Mouse (Mus musculus): Measurements from ENCODE around the gene Olfr1230. TPM values are rescaled to one million over a fixed set of nuclear protein-coding genes. Genes with fewer than 3 reads are reported as not detected.

The Olfr1230 gene
- not detected in 2 replicates for polyA plus RNA-seq (2012; rRNA removed; ENCODE audit: low replicate concordance)

GRCm38 (mm10) chr2:89297168-89297567, at the start of gene Olfr1230:
TSS of gene Olfr1230 (minus strand) at chr2:89297268.

GRCm38 (mm10) chr2:89342298-89342697, 45.2 kb upstream of the Olfr1230 start, which contains the start of gene Olfr1233:
TSS of gene Olfr1233 (minus strand) at chr2:89342398.

GRCm38 (mm10) chr2:89329575-89329974, 32.5 kb upstream of the Olfr1230 start, which contains the start of gene Olfr1232:
TSS of gene Olfr1232 (minus strand) at chr2:89329675.

GRCm38 (mm10) chr2:89306974-89307373, 9.9 kb upstream of the Olfr1230 start, which contains the start of gene Olfr1231:
TSS of gene Olfr1231 (minus strand) at chr2:89307074.

GRCm38 (mm10) chr2:89287914-89288313, 9.2 kb downstream of the Olfr1230 start, which contains the start of gene Olfr1229:
TSS of gene Olfr1229 (minus strand) at chr2:89288014.

GRCm38 (mm10) chr2:89253962-89254361, 43.1 kb downstream of the Olfr1230 start, which contains the start of gene Olfr1228:
TSS of gene Olfr1228 (minus strand) at chr2:89254062.

Other genes with a start within 250 kb of the Olfr1230 start
- not detected in 2 replicates for gene Olfr1218, start 236.1 kb downstream of the Olfr1230 start, polyA plus RNA-seq (2012; rRNA removed; ENCODE audit: low replicate concordance)
- not detected in 2 replicates for gene Olfr1219, start 213.8 kb downstream of the Olfr1230 start, polyA plus RNA-seq (2012; rRNA removed; ENCODE audit: low replicate concordance)
- not detected in 2 replicates for gene Olfr1220, start 190.4 kb downstream of the Olfr1230 start, polyA plus RNA-seq (2012; rRNA removed; ENCODE audit: low replicate concordance)
- gene Olfr1221, start 180.0 kb downstream of the Olfr1230 start, polyA plus RNA-seq (2012; rRNA removed; ENCODE audit: low replicate concordance): not detected in 2 replicates
- not detected in 2 replicates for gene Olfr1222, start 164.2 kb downstream of the Olfr1230 start, polyA plus RNA-seq (2012; rRNA removed; ENCODE audit: low replicate concordance)
- gene Olfr1223, start 145.7 kb downstream of the Olfr1230 start, polyA plus RNA-seq (2012; rRNA removed; ENCODE audit: low replicate concordance): not detected in 2 replicates
- gene Olfr1224-ps1, start 133.2 kb downstream of the Olfr1230 start, polyA plus RNA-seq (2012; rRNA removed; ENCODE audit: low replicate concordance): not detected in 2 replicates
- gene Olfr1225, start 122.6 kb downstream of the Olfr1230 start, polyA plus RNA-seq (2012; rRNA removed; ENCODE audit: low replicate concordance): not detected in 2 replicates
- not detected in 2 replicates for gene Olfr1226, start 97.2 kb downstream of the Olfr1230 start, polyA plus RNA-seq (2012; rRNA removed; ENCODE audit: low replicate concordance)
- not detected in 2 replicates for gene Olfr1228, start 43.2 kb downstream of the Olfr1230 start, polyA plus RNA-seq (2012; rRNA removed; ENCODE audit: low replicate concordance)
- gene Olfr1229, start 9.3 kb downstream of the Olfr1230 start, polyA plus RNA-seq (2012; rRNA removed; ENCODE audit: low replicate concordance): not detected in 2 replicates
- not detected in 2 replicates for gene Olfr1231, start 9.8 kb upstream of the Olfr1230 start, polyA plus RNA-seq (2012; rRNA removed; ENCODE audit: low replicate concordance)
- not detected in 2 replicates for gene Olfr1232, start 32.4 kb upstream of the Olfr1230 start, polyA plus RNA-seq (2012; rRNA removed; ENCODE audit: low replicate concordance)
- not detected in 2 replicates for gene Olfr1233, start 45.1 kb upstream of the Olfr1230 start, polyA plus RNA-seq (2012; rRNA removed; ENCODE audit: low replicate concordance)
- gene Olfr1234, start 67.6 kb upstream of the Olfr1230 start, polyA plus RNA-seq (2012; rRNA removed; ENCODE audit: low replicate concordance): not detected in 2 replicates
- not detected in 2 replicates for gene Olfr1238, start 112.4 kb upstream of the Olfr1230 start, polyA plus RNA-seq (2012; rRNA removed; ENCODE audit: low replicate concordance)
- not detected in 2 replicates for gene Olfr1239, start 123.1 kb upstream of the Olfr1230 start, polyA plus RNA-seq (2012; rRNA removed; ENCODE audit: low replicate concordance)
- gene Olfr1240, start 145.7 kb upstream of the Olfr1230 start, polyA plus RNA-seq (2012; rRNA removed; ENCODE audit: low replicate concordance): not detected in 2 replicates
- not detected in 2 replicates for gene Olfr1241, start 189.9 kb upstream of the Olfr1230 start, polyA plus RNA-seq (2012; rRNA removed; ENCODE audit: low replicate concordance)
- gene Olfr1242, start 201.1 kb upstream of the Olfr1230 start, polyA plus RNA-seq (2012; rRNA removed; ENCODE audit: low replicate concordance): not detected in 2 replicates
- gene Olfr1243, start 234.2 kb upstream of the Olfr1230 start, polyA plus RNA-seq (2012; rRNA removed; ENCODE audit: low replicate concordance): not detected in 2 replicates